Mouse (Mus musculus) stomach, postnatal 0 days (tissue): ENCODE measurements around the gene Llgl2. TPM values are rescaled to one million over a fixed set of nuclear protein-coding genes. Genes with fewer than 3 reads are reported as not detected.

Experiments
- ATAC-seq: fragments of 200-750 bp; cut with Nextera tagmentation; 2 replicates; pipeline ENCODE4 v1.8.0; 2017; ENCODE audit not compliant: low FRiP score, low TSS enrichment
- DNase-seq: peaks from one replicate; pipeline ENCODE4 v3.0.0-alpha.2; 2016; ENCODE audit warnings: low spot score
- H3K27ac ChIP-seq: fragments of 300-500 bp; sonication (generic); replicated peaks from 2 replicates; pipeline ENCODE4 v1.5.1; 2014; ENCODE audit warnings: mild to moderate bottlenecking, control low read depth
- H3K27me3 ChIP-seq: fragments of 300-500 bp; sonication (generic); 2 replicates; pipeline ENCODE4 v1.6.1; 2014; ENCODE audit warnings: low read length; ENCODE audit not compliant: control insufficient read depth, insufficient read depth
- H3K36me3 ChIP-seq: fragments of 300-500 bp; sonication (generic); 2 replicates; pipeline ENCODE4 v1.6.1; 2014; ENCODE audit warnings: low read length, mixed read lengths; ENCODE audit not compliant: control insufficient read depth, insufficient read depth
- H3K4me1 ChIP-seq: fragments of 300-500 bp; sonication (generic); replicated peaks from 2 replicates; pipeline ENCODE4 v1.6.1; 2014; ENCODE audit warnings: antibody characterized with exemption; ENCODE audit not compliant: control insufficient read depth, insufficient read depth
- H3K4me2 ChIP-seq: fragments of 300-500 bp; sonication (generic); replicated peaks from 2 replicates; pipeline ENCODE4 v1.6.1; 2014; ENCODE audit warnings: low read depth, mild to moderate bottlenecking, control low read depth, moderate library complexity
- H3K4me3 ChIP-seq: fragments of 300-500 bp; sonication (generic); 2 replicates; pipeline ENCODE4 v1.5.1; 2014; ENCODE audit warnings: low read depth, low read length, control low read depth
- H3K9ac ChIP-seq: fragments of 300-500 bp; sonication (generic); 2 replicates; pipeline ENCODE4 v1.6.1; 2014; ENCODE audit warnings: mild to moderate bottlenecking, low read length, control low read depth, mixed read lengths
- H3K9me3 ChIP-seq: fragments of 300-500 bp; sonication (generic); 2 replicates; pipeline ENCODE4 v1.6.1; 2016; ENCODE audit warnings: low read length; ENCODE audit not compliant: control insufficient read depth
- CTCF ChIP-seq: IDR thresholded peaks from 2 replicates; pipeline ENCODE4 v1.5.1; 2016; ENCODE audit warnings: antibody characterized with exemption, low read depth, mild to moderate bottlenecking, moderate library complexity
- EP300 ChIP-seq: optimal IDR thresholded peaks from 2 replicates; pipeline ENCODE3; 2016; ENCODE audit warnings: antibody characterized with exemption
- WGBS: fragments of 180-500 bp; shearing (Covaris S2); extraction: QIAGEN DNeasy Blood & Tissue Kit; methylation state at CpG from one replicate; pipeline ENCODE4 v1.1.7; 2014; 5-methylcytosine and 5-hydroxymethylcytosine counted together
- polyA plus RNA-seq: library from polyadenylated mRNA; unstranded; fragments of >200 nt; fragmentation: Nextera tagmentation; extraction: Ambion mirVana; gene quantifications from 2 replicates; pipeline ENCODE4 v1.2.1, GENCODE M21; 2015

Gene Llgl2
- polyA plus RNA-seq, 1 experiment from 2014 or later: 58.4 TPM

GRCm38 (mm10) chr11:115884361-115884760 lies 60.5 kb downstream of the Llgl2 start:
- peak; percentile 56 for DNase-seq
- no peaks in the 10 kb centered on the region for H3K36me3 ChIP-seq

DNA sequence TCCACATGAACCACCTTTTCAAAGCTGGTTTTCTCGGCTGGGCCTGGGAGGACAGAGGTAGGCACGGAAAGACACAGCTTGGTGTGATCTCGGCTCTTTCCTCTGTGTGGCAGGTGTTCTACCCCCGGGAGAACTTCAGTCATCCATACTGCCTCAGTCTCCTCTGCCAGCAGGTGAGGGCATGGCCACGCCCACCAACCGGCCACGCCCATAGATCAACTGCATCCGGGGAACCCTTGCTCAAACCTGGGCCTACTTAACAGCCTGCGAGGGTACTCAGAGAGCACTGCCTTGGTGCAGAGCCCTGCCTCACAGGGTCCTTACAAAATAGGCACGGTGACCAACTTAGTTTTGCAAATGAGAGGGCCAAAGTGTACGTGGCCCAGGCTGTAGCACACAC lies 61.4 kb downstream of the Llgl2 start:
- Histone ChIP-seq H3K9ac (no peak overlapping the region), H3K4me2 (no peak overlapping the region), H3K4me1 (no peaks in the 10 kb centered on the region), H3K9me3 (no peaks in the 10 kb centered on the region), H3K27me3 (no peaks in the 10 kb centered on the region), H3K4me3 (no peak overlapping the region), H3K36me3 (no peaks in the 10 kb centered on the region), H3K27ac (no peak overlapping the region)
- WGBS: 70% methylated on average over 11 of the region's 11 CpGs
- ATAC-seq (no peak), DNase-seq (no peak)
- no peak for TF ChIP-seq CTCF
- TF ChIP-seq EP300: no peak

More at GRCm38 (mm10) chr11:115884361-115884760, 60.5 kb downstream of the Llgl2 start:
- WGBS: 79% methylated on average over 3 of the region's 3 CpGs
- H3K9ac ChIP-seq: no peak overlapping the region
- H3K4me3 ChIP-seq: no peak overlapping the region
- ATAC-seq: peak; percentile 71
- no peaks in the 10 kb centered on the region for H3K4me1 ChIP-seq
- TF ChIP-seq CTCF (no peak), EP300 (no peak)
- H3K4me2 ChIP-seq: no peak overlapping the region
- no peak overlapping the region for H3K27ac ChIP-seq
- H3K27me3 ChIP-seq: no peaks in the 10 kb centered on the region
- H3K9me3 ChIP-seq: no peaks in the 10 kb centered on the region

DNA sequence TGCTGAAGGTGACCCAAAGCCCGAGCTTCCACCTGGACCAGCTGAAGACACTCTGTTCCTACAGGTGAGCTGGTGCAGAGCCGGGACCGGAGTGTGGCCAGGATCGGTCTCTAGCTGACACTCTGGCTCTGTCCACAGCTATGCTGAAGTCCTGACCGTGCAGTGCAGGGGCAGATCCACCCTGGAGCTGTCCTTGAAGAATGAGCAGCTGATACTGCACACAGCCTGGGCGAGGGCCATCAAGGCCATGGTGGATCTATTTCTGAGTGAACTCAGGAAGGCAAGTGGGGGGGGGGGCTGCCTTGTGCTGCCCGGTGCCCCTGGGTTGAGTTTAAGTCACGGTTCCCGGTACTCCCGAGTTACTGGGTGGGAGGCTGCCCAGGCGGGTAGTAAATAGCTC lies 62.6 kb downstream of the Llgl2 start:
- no peak overlapping the region for H3K9ac ChIP-seq
- H3K9me3 ChIP-seq: no peaks in the 10 kb centered on the region
- ATAC-seq (0 out of 2 replicates have a peak, but pooled peaks have one; percentile 8), DNase-seq (no peak)
- WGBS: 85% methylated on average over 11 of the region's 11 CpGs
- H3K4me3 ChIP-seq: no peak overlapping the region
- H3K36me3 ChIP-seq: no peaks in the 10 kb centered on the region
- no peak overlapping the region for H3K27ac ChIP-seq
- TF ChIP-seq EP300: no peak
- TF ChIP-seq CTCF: no peak
- no peak overlapping the region for H3K4me2 ChIP-seq
- H3K27me3 ChIP-seq: no peaks in the 10 kb centered on the region
- H3K4me1 ChIP-seq: no peaks in the 10 kb centered on the region

- Histone ChIP-seq H3K27ac (no peak overlapping the region), H3K9me3 (no peaks in the 10 kb centered on the region), H3K4me3 (no peak overlapping the region), H3K36me3 (peaks cover 2% of the 10 kb centered on the region; the same call in 1 of the 2 replicates), H3K9ac (no peak overlapping the region), H3K4me2 (no peak overlapping the region), H3K27me3 (no peaks in the 10 kb centered on the region), H3K4me1 (no peaks in the 10 kb centered on the region)
- DNase-seq (no peak), ATAC-seq (no peak)
- TF ChIP-seq EP300: no peak
- no peak for TF ChIP-seq CTCF
- WGBS: 81% methylated on average over 5 of the region's 5 CpGs
These were observed 64.2 kb downstream of the Llgl2 start for GRCm38 (mm10) chr11:115888020-115888419.

DNA sequence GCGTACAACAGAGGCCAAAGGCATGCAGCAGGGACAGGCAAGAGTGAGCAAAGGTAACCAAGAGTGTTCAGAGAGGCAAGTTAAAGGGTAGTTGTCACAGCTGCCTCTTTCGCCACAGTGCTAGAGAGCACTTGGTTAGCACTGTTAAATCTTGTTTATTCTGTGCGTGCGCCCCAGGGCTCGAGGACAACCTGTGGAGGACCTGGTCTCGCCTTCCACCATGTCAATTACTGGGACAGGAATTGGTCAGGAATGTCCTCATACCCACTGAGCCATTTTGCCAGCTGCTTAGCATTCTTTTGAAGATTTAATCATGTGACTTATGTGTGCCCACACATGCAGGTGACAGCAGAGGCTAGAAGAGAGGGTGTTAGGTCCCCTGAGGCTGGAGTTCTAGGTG lies 65.3 kb downstream of the Llgl2 start:
- 73% methylated on average over 6 of the region's 6 CpGs for WGBS
- Histone ChIP-seq H3K27me3 (no peaks in the 10 kb centered on the region), H3K4me3 (no peak overlapping the region), H3K4me1 (no peaks in the 10 kb centered on the region), H3K9ac (no peak overlapping the region), H3K4me2 (no peak overlapping the region), H3K27ac (no peak overlapping the region), H3K9me3 (no peaks in the 10 kb centered on the region), H3K36me3 (peaks cover 4% of the 10 kb centered on the region; the same call in 1 of the 2 replicates)
- no peak for DNase-seq
- ATAC-seq: no peak
- TF ChIP-seq CTCF (no peak), EP300 (no peak)

DNA sequence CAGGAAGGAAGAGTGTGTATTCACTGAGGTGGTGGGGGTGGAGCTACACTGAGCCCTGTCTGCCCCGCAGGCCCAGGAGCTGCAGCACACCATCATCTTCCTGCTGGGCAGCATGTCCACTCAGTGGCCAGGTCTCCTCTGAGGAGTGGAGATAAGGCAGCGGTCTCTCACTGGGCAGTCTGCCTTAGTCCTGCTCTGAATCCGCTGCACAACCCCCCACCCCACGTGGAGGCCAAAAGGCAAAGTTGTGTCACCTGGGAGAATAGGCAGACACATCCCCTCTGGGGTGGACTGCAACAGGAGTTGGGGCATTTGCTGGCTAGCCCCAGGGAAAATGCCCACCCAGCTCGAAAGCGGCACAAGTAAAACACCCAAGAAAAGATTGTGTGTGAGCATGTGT lies 68.4 kb downstream of the Llgl2 start:
- Histone ChIP-seq H3K4me2 (no peak overlapping the region), H3K9me3 (no peaks in the 10 kb centered on the region), H3K4me3 (no peak overlapping the region), H3K27ac (no peak overlapping the region), H3K36me3 (peaks cover 8% of the 10 kb centered on the region; the same call in 1 of the 2 replicates), H3K27me3 (no peaks in the 10 kb centered on the region), H3K9ac (no peak overlapping the region), H3K4me1 (no peaks in the 10 kb centered on the region)
- 63% methylated on average over 6 of the region's 6 CpGs for WGBS
- ATAC-seq: no peak
- TF ChIP-seq EP300: no peak
- DNase-seq: no peak
